Mouse (Mus musculus) stomach, postnatal 0 days (tissue): ENCODE measurements around the gene Armc9.

ENCODE experiments used
- CTCF ChIP-seq: IDR thresholded peaks from 2 replicates; pipeline ENCODE4 v1.5.1; 2016; ENCODE audit warnings: antibody characterized with exemption, low read depth, mild to moderate bottlenecking, moderate library complexity
- EP300 ChIP-seq: optimal IDR thresholded peaks from 2 replicates; pipeline ENCODE3; 2016; ENCODE audit warnings: antibody characterized with exemption

GRCm38 (mm10) chr1:86293868-86294267 lies 139.3 kb downstream of the Armc9 start:
- no peak for TF ChIP-seq CTCF
- no peak for TF ChIP-seq EP300
